8 mouse cellular contexts compared by ENCODE assay signal in the genomic region with DNA sequence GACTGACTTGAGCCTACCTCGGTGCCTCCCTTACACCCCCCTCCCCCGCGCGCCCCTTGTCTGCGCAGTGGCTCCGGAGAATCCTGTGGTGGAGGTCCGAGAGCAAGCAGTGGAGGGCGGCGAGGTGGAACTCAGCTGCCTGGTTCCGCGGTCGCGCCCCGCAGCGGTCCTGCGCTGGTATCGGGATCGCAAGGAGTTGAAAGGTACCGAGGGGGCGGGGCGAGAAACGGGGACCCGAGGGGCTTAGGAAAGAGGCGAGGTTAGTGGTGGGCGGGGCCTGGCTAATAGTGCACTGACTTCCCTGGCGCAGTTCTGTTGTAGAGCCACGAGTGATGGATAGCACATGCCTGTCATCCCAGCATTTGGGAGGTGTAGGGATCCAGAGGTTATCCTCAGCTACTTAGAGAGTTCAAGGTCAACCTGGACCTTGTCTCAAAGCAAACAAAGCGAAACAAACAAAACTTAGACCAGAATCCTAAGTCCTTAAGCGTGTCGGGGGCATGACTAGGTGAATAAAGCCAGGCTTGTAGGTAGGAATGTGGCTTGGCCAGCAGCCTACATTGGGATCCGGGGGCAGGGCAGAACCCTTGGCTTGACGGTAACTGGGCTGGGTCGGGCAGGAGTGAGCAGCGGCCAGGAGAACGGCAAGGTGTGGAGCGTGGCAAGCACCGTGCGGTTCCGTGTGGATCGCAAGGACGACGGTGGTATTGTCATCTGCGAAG. TPM values are rescaled to one million over a fixed set of nuclear protein-coding genes. Genes with fewer than 3 reads are reported as not detected.
DNase-seq lines count a peak whose midpoint lies in the region; ATAC-seq and TF ChIP-seq lines count a peak whose summit lies in the region.

No protein-coding gene starts in this region.

- peaks cover 15% of the 10 kb centered on the region for H3K9me3 ChIP-seq in megakaryocyte, embryonic 14.5 days
- H3K9me3 ChIP-seq in hindbrain, postnatal 0 days (ENCODE audit: low read length) = no peaks in the 10 kb centered on the region
- peaks cover 7% of the 10 kb centered on the region; the same call in 1 of the 2 replicates for H3K9me3 ChIP-seq in liver, embryonic 12.5 days (replicated peaks)

- peaks cover 69% of the 10 kb centered on the region for H3K27me3 ChIP-seq in megakaryocyte, embryonic 14.5 days (replicated peaks)
- H3K27me3 ChIP-seq in hindbrain, postnatal 0 days (ENCODE audit: insufficient read depth, low read length) = no peaks in the 10 kb centered on the region
- H3K27me3 ChIP-seq in liver, embryonic 12.5 days (replicated peaks) = peaks cover 86% of the 10 kb centered on the region

- 0 out of 2 replicates have a peak overlapping the region, but pooled peaks have one; percentile 16 for H3K4me2 ChIP-seq in hindbrain, postnatal 0 days (ENCODE audit: low read depth, low read length)
- H3K4me2 ChIP-seq in liver, embryonic 12.5 days = peak overlapping the region; percentile 52

- peak overlapping the region; percentile 82 for H3K4me3 ChIP-seq in megakaryocyte, embryonic 14.5 days (replicated peaks)
- no peak overlapping the region for H3K4me3 ChIP-seq in hindbrain, postnatal 0 days (ENCODE audit: low read length)
- peak overlapping the region; percentile 18; the same call in 1 of the 2 replicates for H3K4me3 ChIP-seq in liver, embryonic 12.5 days

- no peaks in the 10 kb centered on the region for H3K36me3 ChIP-seq in megakaryocyte, embryonic 14.5 days (replicated peaks; ENCODE audit: low read length)
- H3K36me3 ChIP-seq in hindbrain, postnatal 0 days (ENCODE audit: insufficient read depth, low read length) = 0 out of 2 replicates have a peak, but pooled peaks cover 6% of the 10 kb centered on the region
- H3K36me3 ChIP-seq in liver, embryonic 12.5 days = no peaks in the 10 kb centered on the region

- no peak for DNase-seq in hindbrain, postnatal 0 days (ENCODE audit: low spot score)
- DNase-seq in testis, postnatal 14 days (ENCODE audit: low spot score) = peak; percentile 35
- DNase-seq in right cerebral cortex, adult 18-20 months = no peak
- no peak for DNase-seq in gastrocnemius, postnatal 36 days
- no peak for DNase-seq in heart, adult 18-20 months

- TF ChIP-seq CTCF in hindbrain, postnatal 0 days (IDR thresholded peaks at IDR 0.05; ENCODE audit: low read depth) = no peak

- intact Hi-C loops in gastrocnemius, postnatal 36 days (cut with DNase I) = loop anchor here (10.0 kb wide), 1 partner anchor 385 kb away; a partner anchor contains a TSS

- peaks cover 11% of the 10 kb centered on the region for H3K4me1 ChIP-seq in megakaryocyte, embryonic 14.5 days
- peaks cover 3% of the 10 kb centered on the region; the same call in 1 of the 2 replicates for H3K4me1 ChIP-seq in hindbrain, postnatal 0 days (ENCODE audit: insufficient read depth, low read length)
- peaks cover 21% of the 10 kb centered on the region for H3K4me1 ChIP-seq in liver, embryonic 12.5 days

- H3K9ac ChIP-seq in hindbrain, postnatal 0 days (replicated peaks; ENCODE audit: low read length) = no peak overlapping the region
- no peak overlapping the region for H3K9ac ChIP-seq in liver, embryonic 12.5 days

- ATAC-seq in megakaryocyte, adult 5-6 weeks (ENCODE audit: poor library complexity, severe bottlenecking) = no peak
- ATAC-seq in hindbrain, postnatal 0 days = no peak
- no peak for ATAC-seq in liver, embryonic 12.5 days

- no peak overlapping the region for H3K27ac ChIP-seq in hindbrain, postnatal 0 days
- H3K27ac ChIP-seq in liver, embryonic 12.5 days = no peak overlapping the region

- WGBS in hindbrain, postnatal 0 days = 27% methylated on average over 43 of the region's 43 CpGs
- 9% methylated on average over 43 of the region's 43 CpGs for WGBS in liver, embryonic 12.5 days (ENCODE audit: insufficient replicate concordance)

RNA-seq across cellular contexts. Expression of a gene that starts 6.8 kb away (rescaled TPM):
- polyA plus RNA-seq in megakaryocyte, embryonic 14.5 days (2012; ENCODE audit: insufficient read depth, low replicate concordance) = 33.9 and 51.4 TPM in 2 replicates
- 0.69 TPM in 1 of 2 replicates, not detected in the other for total RNA-seq in megakaryocyte, adult 5-6 weeks (2015)
- 0.40 TPM in 1 of 2 replicates, not detected in the other for total RNA-seq in megakaryocyte, adult 5-6 weeks (2017)
- 138 and 152 TPM in 2 replicates for total RNA-seq in hindbrain, postnatal 0 days (2014; rRNA removed)
- 219 and 222 TPM in 2 replicates for polyA plus RNA-seq in hindbrain, postnatal 0 days (2015; fragmentation: Nextera tagmentation; extraction: Ambion mirVana)
- polyA plus RNA-seq in liver, embryonic 12.5 days (2016; fragmentation: Nextera tagmentation; extraction: Ambion mirVana) = 12.4 and 14.2 TPM in 2 replicates
- 1 to 10 TPM; 4.3 to 5.9 TPM for total RNA-seq in gastrocnemius, postnatal 36 days (2021)
- 10 to 100 TPM; 13.3 to 20.8 TPM for total RNA-seq in heart, adult 18-20 months (2021)

RNA-seq across cellular contexts. Expression of a gene that starts 12.2 kb away (rescaled TPM):
- not detected in 2 replicates for polyA plus RNA-seq in megakaryocyte, embryonic 14.5 days (2012; ENCODE audit: insufficient read depth, low replicate concordance)
- total RNA-seq in megakaryocyte, adult 5-6 weeks (2015) = not detected in 2 replicates
- not detected in 2 replicates for total RNA-seq in megakaryocyte, adult 5-6 weeks (2017)
- total RNA-seq in hindbrain, postnatal 0 days (2014; rRNA removed) = not detected in 2 replicates
- 0.19 and 0.55 TPM in 2 replicates for polyA plus RNA-seq in hindbrain, postnatal 0 days (2015; fragmentation: Nextera tagmentation; extraction: Ambion mirVana)
- 0.20 and 0.24 TPM in 2 replicates for polyA plus RNA-seq in liver, embryonic 12.5 days (2016; fragmentation: Nextera tagmentation; extraction: Ambion mirVana)
- not detected for total RNA-seq in gastrocnemius, postnatal 36 days (2021)
- not detected for total RNA-seq in heart, adult 18-20 months (2021)

RNA-seq across cellular contexts. Expression of a gene that starts 18.2 kb away (rescaled TPM):
- polyA plus RNA-seq in megakaryocyte, embryonic 14.5 days (2012; ENCODE audit: insufficient read depth, low replicate concordance) = not detected in 2 replicates
- not detected in 2 replicates for total RNA-seq in megakaryocyte, adult 5-6 weeks (2015)
- not detected in 2 replicates for total RNA-seq in megakaryocyte, adult 5-6 weeks (2017)
- total RNA-seq in hindbrain, postnatal 0 days (2014; rRNA removed) = 423 and 447 TPM in 2 replicates
- polyA plus RNA-seq in hindbrain, postnatal 0 days (2015; fragmentation: Nextera tagmentation; extraction: Ambion mirVana) = 97.9 and 101 TPM in 2 replicates
- 0.28 and 0.35 TPM in 2 replicates for polyA plus RNA-seq in liver, embryonic 12.5 days (2016; fragmentation: Nextera tagmentation; extraction: Ambion mirVana)
- 1 to 10 TPM; 2.7 to 4.6 TPM for total RNA-seq in gastrocnemius, postnatal 36 days (2021)
- total RNA-seq in heart, adult 18-20 months (2021) = 10 to 100 TPM; 15.4 to 24.2 TPM

RNA-seq across cellular contexts. Expression of a gene that starts 30.5 kb away (rescaled TPM):
- 2.9 and 3.1 TPM in 2 replicates for polyA plus RNA-seq in megakaryocyte, embryonic 14.5 days (2012; ENCODE audit: insufficient read depth, low replicate concordance)
- 2.4 and 2.7 TPM in 2 replicates for total RNA-seq in megakaryocyte, adult 5-6 weeks (2015)
- total RNA-seq in megakaryocyte, adult 5-6 weeks (2017) = 2.4 and 2.5 TPM in 2 replicates
- total RNA-seq in hindbrain, postnatal 0 days (2014; rRNA removed) = 103 and 107 TPM in 2 replicates
- polyA plus RNA-seq in hindbrain, postnatal 0 days (2015; fragmentation: Nextera tagmentation; extraction: Ambion mirVana) = 16.9 and 20.0 TPM in 2 replicates
- polyA plus RNA-seq in liver, embryonic 12.5 days (2016; fragmentation: Nextera tagmentation; extraction: Ambion mirVana) = 2.8 and 3.1 TPM in 2 replicates
- total RNA-seq in gastrocnemius, postnatal 36 days (2021) = 10 to 100 TPM; 10.7 to 10.9 TPM
- total RNA-seq in heart, adult 18-20 months (2021) = 10 to 100 TPM; 15.3 to 18.3 TPM

RNA-seq across cellular contexts. Expression of a gene that starts 37.7 kb away (rescaled TPM):
- 14.6 and 56.5 TPM in 2 replicates for polyA plus RNA-seq in megakaryocyte, embryonic 14.5 days (2012; ENCODE audit: insufficient read depth, low replicate concordance)
- total RNA-seq in megakaryocyte, adult 5-6 weeks (2015) = 100 and 110 TPM in 2 replicates
- 96.3 and 124 TPM in 2 replicates for total RNA-seq in megakaryocyte, adult 5-6 weeks (2017)
- total RNA-seq in hindbrain, postnatal 0 days (2014; rRNA removed) = 3.0 and 4.8 TPM in 2 replicates
- polyA plus RNA-seq in hindbrain, postnatal 0 days (2015; fragmentation: Nextera tagmentation; extraction: Ambion mirVana) = 1.3 and 1.4 TPM in 2 replicates
- polyA plus RNA-seq in liver, embryonic 12.5 days (2016; fragmentation: Nextera tagmentation; extraction: Ambion mirVana) = 2.6 and 2.8 TPM in 2 replicates
- total RNA-seq in gastrocnemius, postnatal 36 days (2021) = under 1 TPM; 0.61 to 0.64 TPM
- total RNA-seq in heart, adult 18-20 months (2021) = 1 to 10 TPM; 2.6 to 3.4 TPM

Comparison
In these comparisons a context has a peak if more than half of its experiments do, and no peak if none do; other contexts are left out.
1. RNA of a gene that starts 18.2 kb away (total RNA-seq): 423 to 447 TPM in hindbrain, postnatal 0 days; 15.4 to 24.2 TPM in heart, adult 18-20 months, 2.7 to 4.6 TPM in gastrocnemius, postnatal 36 days and not detected in megakaryocyte, adult 5-6 weeks; every median in the first group is over 10 times any median in the second.